Mouse (Mus musculus) ES-Bruce4 (cell line): ENCODE measurements around the gene Spcs1. TPM values are rescaled to one million over a fixed set of nuclear protein-coding genes. Genes with fewer than 3 reads are reported as not detected.

ENCODE experiments used
- H3K27ac ChIP-seq: 2 replicates; pipeline ENCODE4 v1.5.1; 2012; ENCODE audit warnings: low read length, inconsistent platforms; ENCODE audit not compliant: insufficient read depth
- H3K27me3 ChIP-seq: 2 replicates; pipeline ENCODE4 v1.6.1; 2012; ENCODE audit warnings: mild to moderate bottlenecking, low read length, inconsistent platforms; ENCODE audit not compliant: control insufficient read depth, poor library complexity, insufficient read depth, severe bottlenecking
- H3K36me3 ChIP-seq: 2 replicates; pipeline ENCODE4 v1.6.1; 2012; ENCODE audit warnings: inconsistent platforms, mild to moderate bottlenecking, low read length, moderate library complexity; ENCODE audit not compliant: control insufficient read depth, poor library complexity, insufficient read depth, severe bottlenecking
- H3K4me1 ChIP-seq: one replicate; pipeline ENCODE4 v1.8.1; 2011; ENCODE audit warnings: low read length; ENCODE audit not compliant: control insufficient read depth, insufficient read depth
- H3K4me3 ChIP-seq: 2 replicates; pipeline ENCODE4 v1.5.1; 2011; ENCODE audit warnings: low read depth, mild to moderate bottlenecking, low read length
- H3K9ac ChIP-seq: 2 replicates; pipeline ENCODE4 v1.6.1; 2012; ENCODE audit warnings: low read depth, mild to moderate bottlenecking, inconsistent platforms; ENCODE audit not compliant: poor library complexity, severe bottlenecking
- H3K9me3 ChIP-seq: replicated peaks from 2 replicates; pipeline ENCODE4 v1.6.1; 2012; ENCODE audit warnings: mild to moderate bottlenecking, low read length, inconsistent platforms; ENCODE audit not compliant: control insufficient read depth, poor library complexity, insufficient read depth, severe bottlenecking
- CTCF ChIP-seq: IDR thresholded peaks from one replicate; pipeline ENCODE4 v1.8.1; 2011; ENCODE audit warnings: low read depth, low read length
- EP300 ChIP-seq: IDR thresholded peaks from 2 replicates; pipeline ENCODE4 v1.6.1; 2011; ENCODE audit warnings: low read depth, low read length; ENCODE audit not compliant: insufficient read depth
- POLR2A ChIP-seq: IDR thresholded peaks from one replicate; pipeline ENCODE4 v1.8.1; 2011; ENCODE audit warnings: low read length; ENCODE audit not compliant: insufficient read depth
- polyA plus RNA-seq: library from polyadenylated mRNA; stranded (reverse); fragments of >200 nt; gene quantifications from 2 replicates; pipeline ENCODE4 v1.2.4, GENCODE M21; 2011; ENCODE audit warnings: low read depth; ENCODE audit not compliant: missing spikeins, insufficient read depth, insufficient read length

Spcs1 gene
- polyA plus RNA-seq, 1 experiment: 132 TPM

- H3K27me3 ChIP-seq: no peaks in the 10 kb centered on the region
- H3K4me1 ChIP-seq: no peaks in the 10 kb centered on the region
- H3K4me3 ChIP-seq: no peak overlapping the region
- H3K36me3 ChIP-seq: peaks cover 4% of the 10 kb centered on the region
- TF ChIP-seq POLR2A (no peak), CTCF (no peak), EP300 (no peak)
- H3K9ac ChIP-seq: no peak overlapping the region
- H3K9me3 ChIP-seq: no peaks in the 10 kb centered on the region
- H3K27ac ChIP-seq: no peak overlapping the region
These were observed 42.4 kb downstream of the Spcs1 start for GRCm38 (mm10) chr14:30959031-30959430.

- Histone ChIP-seq H3K4me1 (no peaks in the 10 kb centered on the region), H3K36me3 (peaks cover 4% of the 10 kb centered on the region), H3K27me3 (no peaks in the 10 kb centered on the region), H3K27ac (no peak overlapping the region), H3K4me3 (no peak overlapping the region), H3K9me3 (no peaks in the 10 kb centered on the region), H3K9ac (no peak overlapping the region)
- TF ChIP-seq EP300 (no peak), CTCF (no peak)
These were observed 43.0 kb downstream of the Spcs1 start for GRCm38 (mm10) chr14:30958517-30958916.

- H3K4me1 ChIP-seq: peaks cover 2% of the 10 kb centered on the region
- peak within 1 kb of the TSS; percentile 70 for H3K9ac ChIP-seq
- no peaks in the 10 kb centered on the region for H3K9me3 ChIP-seq
- no peaks in the 10 kb centered on the region for H3K36me3 ChIP-seq
- TF ChIP-seq POLR2A (peak; percentile 53), CTCF (no peak), EP300 (no peak)
- peak within 1 kb of the TSS; percentile 95 for H3K4me3 ChIP-seq
- H3K27me3 ChIP-seq: no peaks in the 10 kb centered on the region
- H3K27ac ChIP-seq: no peak within 1 kb of the TSS
These were observed 50.2 kb downstream of the Spcs1 start, which contains the start of gene Nek4 for GRCm38 (mm10) chr14:30951154-30951825. Nek4 (plus strand) TSS chr14:30951377.

- H3K27me3 ChIP-seq: no peaks in the 10 kb centered on the region
- TF ChIP-seq CTCF (no peak), POLR2A (no peak), EP300 (no peak)
- no peak overlapping the region for H3K4me3 ChIP-seq
- no peak overlapping the region for H3K9ac ChIP-seq
- H3K9me3 ChIP-seq: no peaks in the 10 kb centered on the region
- H3K4me1 ChIP-seq: peaks cover 2% of the 10 kb centered on the region
- no peaks in the 10 kb centered on the region for H3K36me3 ChIP-seq
- no peak overlapping the region for H3K27ac ChIP-seq
These were observed 51.5 kb downstream of the Spcs1 start for GRCm38 (mm10) chr14:30949986-30950385.

Other genes starting within 250 kb of the Spcs1 start
- 18.1 and 18.6 TPM in 2 replicates for gene Tmem110, start 176.1 kb downstream of the Spcs1 start, polyA plus RNA-seq
- 0.49 TPM in 1 of 2 replicates, not detected in the other for gene Mustn1, start 122.5 kb downstream of the Spcs1 start, polyA plus RNA-seq
- gene Itih4, start 115.2 kb downstream of the Spcs1 start, polyA plus RNA-seq: 0.29 TPM in 1 of 2 replicates, not detected in the other
- gene Itih3, start 77.9 kb downstream of the Spcs1 start, polyA plus RNA-seq: not detected in 2 replicates
- not detected in 2 replicates for gene Itih1, start 58.4 kb downstream of the Spcs1 start, polyA plus RNA-seq
- gene Nek4, start 50.3 kb downstream of the Spcs1 start, polyA plus RNA-seq: 17.3 and 17.7 TPM in 2 replicates
- 29.1 and 36.4 TPM in 2 replicates for gene Glt8d1, start 272 bp downstream of the Spcs1 start, polyA plus RNA-seq
- 84.5 and 86.9 TPM in 2 replicates for gene Pbrm1, start 17.5 kb upstream of the Spcs1 start, polyA plus RNA-seq
- 380 and 391 TPM in 2 replicates for gene Gnl3, start 17.5 kb upstream of the Spcs1 start, polyA plus RNA-seq
- 17.1 and 17.2 TPM in 2 replicates for gene Smim4, start 127.3 kb upstream of the Spcs1 start, polyA plus RNA-seq
- 141 and 173 TPM in 2 replicates for gene Nt5dc2, start 129.4 kb upstream of the Spcs1 start, polyA plus RNA-seq
- 0.57 and 0.72 TPM in 2 replicates for gene Stab1, start 167.0 kb upstream of the Spcs1 start, polyA plus RNA-seq
- gene Tnnc1, start 206.6 kb upstream of the Spcs1 start, polyA plus RNA-seq: 7.6 and 9.5 TPM in 2 replicates
- gene Nisch, start 215.3 kb upstream of the Spcs1 start, polyA plus RNA-seq: 335 and 342 TPM in 2 replicates
- gene Sema3g, start 216.2 kb upstream of the Spcs1 start, polyA plus RNA-seq: not detected in 2 replicates
- gene Phf7, start 249.6 kb upstream of the Spcs1 start, polyA plus RNA-seq: 14.0 and 15.3 TPM in 2 replicates
- gene Bap1, start 249.8 kb upstream of the Spcs1 start, polyA plus RNA-seq: 42.2 and 44.3 TPM in 2 replicates